Mouse (Mus musculus) 3T3-L1 (cell line): ENCODE measurements around the gene Opalin.
A peak's percentile ranks its signal among the peaks of the same experiment; 100 is the strongest.

ENCODE experiments used
- DNase-seq: peaks from one replicate; pipeline ENCODE4 v3.0.0-alpha.2; 2015; ENCODE audit warnings: low read depth, low spot score

Gene Opalin

GRCm38 (mm10) chr19:41015951-41016716 lies 60.8 kb downstream of the Opalin start:
- DNase-seq = peak; percentile 80

- DNase-seq = no peak
These were observed 62.9 kb downstream of the Opalin start for GRCm38 (mm10) chr19:41014003-41014402.

- DNase-seq = no peak
These were observed 63.3 kb downstream of the Opalin start for GRCm38 (mm10) chr19:41013591-41013990.
